Mouse (Mus musculus): ENCODE measurements around the gene Adra1b. TPM values are rescaled to one million over a fixed set of nuclear protein-coding genes. Genes with fewer than 3 reads are reported as not detected.

The Adra1b gene
- not detected for total RNA-seq (2023)

DNA sequence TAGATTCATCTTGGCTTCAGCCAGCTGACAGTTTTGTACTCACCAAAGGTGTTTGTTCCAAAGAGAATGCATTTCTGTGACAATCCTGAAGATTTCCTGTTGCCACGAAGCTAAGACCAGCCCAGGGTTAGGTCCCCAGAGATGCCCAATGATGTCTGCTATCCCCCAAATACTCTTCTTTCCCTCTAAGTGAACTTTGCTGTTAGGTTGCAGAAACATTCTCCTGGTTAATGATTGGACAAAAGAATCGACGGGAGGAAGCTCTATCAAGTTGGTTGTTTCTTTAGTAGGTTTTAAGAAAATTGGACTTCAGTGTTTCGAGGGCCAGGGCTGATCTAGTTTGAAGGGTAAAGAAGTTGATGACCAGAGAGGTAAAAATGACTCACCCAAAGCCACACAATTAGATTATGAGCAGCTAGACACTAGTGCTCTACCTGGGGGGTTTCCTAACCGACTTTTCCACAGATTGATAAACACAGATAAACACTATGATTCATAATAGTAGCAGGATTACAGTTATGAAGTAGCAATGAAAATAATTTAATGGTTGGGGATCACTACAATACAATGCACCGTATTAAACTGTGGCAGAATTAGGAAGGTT lies at the start of gene Adra1b:
Gene Adra1b (minus strand): TSS at position 160 of the 604 bp plus-strand sequence.

GRCm38 (mm10) chr11:43747233-43748226 lies 153.5 kb downstream of the Adra1b start, which contains the start of gene Ttc1:
Gene Ttc1, minus strand, starts transcription at chr11:43748008.

Other genes starting within 250 kb of the Adra1b start
- 66.5 TPM for gene Pwwp2a, start 219.2 kb downstream of the Adra1b start, total RNA-seq (2023)
- gene Ttc1, start 153.2 kb downstream of the Adra1b start, total RNA-seq (2023), result 42.7 TPM

Measured in CD4-positive naive resting alpha-beta T cell, adult 76 days (primary cell).